Mouse (Mus musculus): ENCODE data around the gene Slc43a1.

The Slc43a1 gene

GRCm38 (mm10) chr2:84868521-84868943, 29.9 kb downstream of the Slc43a1 start:
- DNase-seq (ENCODE audit: low spot score), result no peak

- DNase-seq (ENCODE audit: low spot score), result no peak
Measured at GRCm38 (mm10) chr2:84868977-84869376, 30.3 kb downstream of the Slc43a1 start.

- no peak for DNase-seq (ENCODE audit: low spot score)
Measured at GRCm38 (mm10) chr2:84870623-84871160, 32.0 kb downstream of the Slc43a1 start.

GRCm38 (mm10) chr2:84872105-84872716, 33.6 kb downstream of the Slc43a1 start:
- DNase-seq (ENCODE audit: low spot score), result no peak

GRCm38 (mm10) chr2:84875842-84876241, 37.2 kb downstream of the Slc43a1 start:
- no peak for DNase-seq (ENCODE audit: low spot score)

- no peak for DNase-seq (ENCODE audit: low spot score)
Measured at GRCm38 (mm10) chr2:84880590-84880989, 41.9 kb downstream of the Slc43a1 start.

- DNase-seq (ENCODE audit: low spot score), result peak; percentile 65
Measured at GRCm38 (mm10) chr2:84882606-84883005, 44.0 kb downstream of the Slc43a1 start.

GRCm38 (mm10) chr2:84883084-84883483, 44.4 kb downstream of the Slc43a1 start:
- DNase-seq (ENCODE audit: low spot score), result no peak

- no peak for DNase-seq (ENCODE audit: low spot score)
Measured at GRCm38 (mm10) chr2:84883530-84883929, 44.9 kb downstream of the Slc43a1 start.

- DNase-seq (ENCODE audit: low spot score), result no peak
Measured at GRCm38 (mm10) chr2:84883942-84884341, 45.3 kb downstream of the Slc43a1 start.

GRCm38 (mm10) chr2:84884611-84885010, 46.0 kb downstream of the Slc43a1 start:
- DNase-seq (ENCODE audit: low spot score), result no peak

GRCm38 (mm10) chr2:84885084-84886055, 46.7 kb downstream of the Slc43a1 start:
- no peak for DNase-seq (ENCODE audit: low spot score)

GRCm38 (mm10) chr2:84886234-84886731, 47.6 kb downstream of the Slc43a1 start, which contains the start of gene Rtn4rl2:
Rtn4rl2 (minus strand) TSS chr2:84886710.
- no peak for DNase-seq (ENCODE audit: low spot score)

- DNase-seq (ENCODE audit: low spot score), result no peak
Measured at GRCm38 (mm10) chr2:84886821-84887281, 48.2 kb downstream of the Slc43a1 start.

- no peak for DNase-seq (ENCODE audit: low spot score)
Measured at GRCm38 (mm10) chr2:84887411-84888271, 49.0 kb downstream of the Slc43a1 start.

- no peak for DNase-seq (ENCODE audit: low spot score)
Measured at GRCm38 (mm10) chr2:84888657-84889315, 50.1 kb downstream of the Slc43a1 start.

GRCm38 (mm10) chr2:84889316-84890044, 50.8 kb downstream of the Slc43a1 start:
- DNase-seq (ENCODE audit: low spot score), result no peak

GRCm38 (mm10) chr2:84890045-84890340, 51.3 kb downstream of the Slc43a1 start:
- no peak for DNase-seq (ENCODE audit: low spot score)

- no peak for DNase-seq (ENCODE audit: low spot score)
Measured at GRCm38 (mm10) chr2:84893359-84893758, 54.7 kb downstream of the Slc43a1 start.

- DNase-seq (ENCODE audit: low spot score), result no peak
Measured at GRCm38 (mm10) chr2:84895495-84896198, 57.0 kb downstream of the Slc43a1 start.

Data from left cerebral cortex, adult 11 months (tissue).